Mouse (Mus musculus): ENCODE results near the gene Acsm4. TPM values are rescaled to one million over a fixed set of nuclear protein-coding genes. Genes with fewer than 3 reads are reported as not detected.
A peak's percentile ranks its signal among the peaks of the same experiment; 100 is the strongest.

Acsm4 gene
- not detected in 2 replicates for polyA plus RNA-seq (2014; fragmentation: Nextera tagmentation; extraction: Ambion mirVana)

DNA sequence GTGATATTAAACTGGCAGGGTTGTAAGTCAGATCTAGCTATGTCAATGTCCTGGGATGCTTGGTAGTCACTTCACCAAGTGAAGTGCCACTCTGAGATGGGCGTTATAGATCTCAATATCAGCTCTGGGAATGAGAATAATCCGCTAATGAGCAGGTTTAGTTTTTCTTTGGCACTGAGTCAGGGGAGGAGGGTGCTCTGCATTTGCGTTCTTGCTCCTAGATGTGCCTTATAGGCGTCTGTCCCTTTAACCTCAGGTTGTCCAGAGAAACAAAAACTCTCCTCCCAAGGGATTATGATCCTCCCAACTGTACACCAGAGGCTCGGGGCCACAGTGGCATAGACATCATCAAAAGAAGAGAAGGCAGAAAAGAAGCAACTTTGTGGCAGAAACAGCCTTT lies at the start of gene Acsm4:
Gene Acsm4 (plus strand): TSS at position 301 of the 400 bp plus-strand sequence.
- 72% methylated on average over 5 of the region's 5 CpGs for WGBS
- Histone ChIP-seq H3K9me3 (ENCODE audit: control insufficient read depth, low read length) (no peaks in the 10 kb centered on the region), H3K4me1 (replicated peaks; ENCODE audit: control insufficient read depth, insufficient read depth, low read length) (no peaks in the 10 kb centered on the region), H3K27ac (ENCODE audit: low read depth) (no peak within 1 kb of the TSS), H3K4me2 (ENCODE audit: low read length) (no peak within 1 kb of the TSS), H3K4me3 (ENCODE audit: low read depth, low read length) (no peak within 1 kb of the TSS), H3K9ac (ENCODE audit: low read length) (no peak within 1 kb of the TSS), H3K27me3 (replicated peaks; ENCODE audit: control insufficient read depth, insufficient read depth, low read length) (no peaks in the 10 kb centered on the region), H3K36me3 (ENCODE audit: control insufficient read depth, insufficient read depth, low read length) (no peaks in the 10 kb centered on the region)
- DNase-seq (ENCODE audit: low spot score) = no peak
- ATAC-seq (replicated peaks; ENCODE audit: low FRiP score, low TSS enrichment, low read depth) = no peak

DNA sequence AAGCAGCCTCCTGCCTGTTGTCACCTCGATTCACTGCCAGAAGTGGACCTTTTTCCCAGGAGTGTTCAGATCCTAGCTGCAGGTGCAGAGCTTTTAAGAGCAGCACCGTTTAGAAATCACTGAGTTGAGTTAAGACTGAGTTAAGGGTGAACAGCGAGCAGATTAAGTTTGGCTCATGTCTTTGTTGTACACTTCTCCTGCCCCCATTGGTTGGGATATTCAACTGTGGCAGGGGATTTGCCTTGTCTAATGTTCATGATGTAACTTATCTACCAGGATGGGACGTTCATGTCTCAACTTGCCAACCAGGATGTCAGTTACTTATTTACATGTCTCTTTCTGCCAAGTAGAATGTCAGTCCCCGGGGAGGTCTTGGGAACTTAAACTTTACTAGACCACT lies 47.5 kb upstream of the Acsm4 start:
- Histone ChIP-seq H3K4me2 (ENCODE audit: low read length) (no peak overlapping the region), H3K4me3 (ENCODE audit: low read depth, low read length) (no peak overlapping the region)
- WGBS = 77% methylated on average over 5 of the region's 5 CpGs

DNA sequence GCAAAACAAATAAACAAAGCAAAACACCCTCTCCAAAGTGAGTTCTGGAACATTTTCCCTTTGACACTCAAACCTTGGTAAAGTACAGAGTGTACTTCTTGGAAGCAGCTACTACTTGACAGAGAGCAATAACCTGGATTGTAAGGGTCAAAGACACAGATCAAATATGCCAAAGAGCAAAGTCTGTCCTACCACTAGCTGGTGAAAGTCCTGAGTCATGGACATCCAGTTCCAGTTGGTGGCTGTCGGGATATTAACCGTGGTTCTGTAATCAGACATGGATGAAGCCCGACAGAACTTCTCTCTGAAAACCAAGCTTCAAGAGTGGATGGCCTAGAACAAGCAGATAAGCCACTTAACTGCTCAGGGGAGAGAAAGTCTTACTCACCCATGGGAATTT lies 21.9 kb upstream of the Acsm4 start:
- H3K36me3 ChIP-seq (ENCODE audit: control insufficient read depth, insufficient read depth, low read length) = no peaks in the 10 kb centered on the region
- 85% methylated on average over 3 of the region's 3 CpGs for WGBS
- no peak overlapping the region for H3K4me3 ChIP-seq (ENCODE audit: low read depth, low read length)
- no peaks in the 10 kb centered on the region for H3K4me1 ChIP-seq (replicated peaks; ENCODE audit: control insufficient read depth, insufficient read depth, low read length)
- DNase-seq (ENCODE audit: low spot score) = no peak
- no peak overlapping the region for H3K4me2 ChIP-seq (ENCODE audit: low read length)
- H3K27ac ChIP-seq (ENCODE audit: low read depth) = no peak overlapping the region
- no peaks in the 10 kb centered on the region for H3K27me3 ChIP-seq (replicated peaks; ENCODE audit: control insufficient read depth, insufficient read depth, low read length)
- no peak for ATAC-seq (replicated peaks; ENCODE audit: low FRiP score, low TSS enrichment, low read depth)
- no peaks in the 10 kb centered on the region for H3K9me3 ChIP-seq (ENCODE audit: control insufficient read depth, low read length)
- no peak overlapping the region for H3K9ac ChIP-seq (ENCODE audit: low read length)

More for the DNA sequence above, 47.5 kb upstream of the Acsm4 start:
- no peaks in the 10 kb centered on the region for H3K9me3 ChIP-seq (ENCODE audit: control insufficient read depth, low read length)
- H3K27me3 ChIP-seq (replicated peaks; ENCODE audit: control insufficient read depth, insufficient read depth, low read length) = no peaks in the 10 kb centered on the region
- no peak overlapping the region for H3K9ac ChIP-seq (ENCODE audit: low read length)
- H3K4me1 ChIP-seq (replicated peaks; ENCODE audit: control insufficient read depth, insufficient read depth, low read length) = no peaks in the 10 kb centered on the region
- H3K27ac ChIP-seq (ENCODE audit: low read depth) = no peak overlapping the region
- no peaks in the 10 kb centered on the region for H3K36me3 ChIP-seq (ENCODE audit: control insufficient read depth, insufficient read depth, low read length)
- ATAC-seq (replicated peaks; ENCODE audit: low FRiP score, low TSS enrichment, low read depth) (no peak), DNase-seq (ENCODE audit: low spot score) (no peak)

DNA sequence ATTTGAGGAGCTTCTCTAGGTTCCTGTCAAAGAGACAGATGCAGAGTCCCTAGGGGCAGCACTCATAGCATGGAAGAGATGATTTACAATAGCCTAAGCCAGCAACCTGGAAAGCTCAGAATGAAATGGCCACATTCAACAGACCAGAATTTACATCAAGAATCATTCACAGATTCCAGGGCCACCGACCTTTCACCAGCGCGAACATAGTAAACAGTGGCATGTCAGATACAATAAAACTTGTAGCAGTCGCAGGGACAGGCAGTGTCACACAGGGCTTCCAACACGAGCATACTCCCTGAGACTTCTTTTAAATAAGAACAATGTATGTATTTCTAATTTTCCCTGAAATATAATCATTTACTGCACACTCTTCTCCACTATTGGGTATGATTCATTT lies 19.4 kb upstream of the Acsm4 start:
- no peak overlapping the region for H3K4me2 ChIP-seq (ENCODE audit: low read length)
- no peak for DNase-seq (ENCODE audit: low spot score)
- H3K4me3 ChIP-seq (ENCODE audit: low read depth, low read length) = no peak overlapping the region
- no peaks in the 10 kb centered on the region for H3K4me1 ChIP-seq (replicated peaks; ENCODE audit: control insufficient read depth, insufficient read depth, low read length)
- H3K27me3 ChIP-seq (replicated peaks; ENCODE audit: control insufficient read depth, insufficient read depth, low read length) = no peaks in the 10 kb centered on the region
- no peak for ATAC-seq (replicated peaks; ENCODE audit: low FRiP score, low TSS enrichment, low read depth)
- 52% methylated on average over 5 of the region's 5 CpGs for WGBS
- H3K9me3 ChIP-seq (ENCODE audit: control insufficient read depth, low read length) = no peaks in the 10 kb centered on the region
- no peak overlapping the region for H3K27ac ChIP-seq (ENCODE audit: low read depth)
- no peak overlapping the region for H3K9ac ChIP-seq (ENCODE audit: low read length)
- no peaks in the 10 kb centered on the region for H3K36me3 ChIP-seq (ENCODE audit: control insufficient read depth, insufficient read depth, low read length)

DNA sequence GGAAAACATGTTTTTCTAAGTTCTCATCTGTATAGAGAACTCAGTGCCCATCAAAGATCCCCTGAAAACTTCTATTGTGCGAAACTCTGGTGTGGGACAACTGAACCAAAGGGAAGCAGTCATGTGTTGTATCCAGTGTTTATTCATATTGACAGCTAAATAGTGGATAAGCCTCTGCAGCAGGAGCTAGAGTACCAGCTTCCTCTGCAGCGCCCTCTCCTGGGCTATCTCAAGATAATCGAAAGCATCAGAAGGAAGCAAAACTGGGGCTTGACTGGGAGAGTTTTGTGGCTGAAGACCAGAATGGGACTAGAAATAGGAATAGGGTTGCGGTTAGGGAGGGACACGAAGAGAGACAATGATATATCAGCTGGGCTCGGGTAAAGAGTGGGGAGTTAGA lies 18.9 kb upstream of the Acsm4 start:
- no peak for DNase-seq (ENCODE audit: low spot score)
- ATAC-seq (replicated peaks; ENCODE audit: low FRiP score, low TSS enrichment, low read depth) = no peak
- no peaks in the 10 kb centered on the region for H3K27me3 ChIP-seq (replicated peaks; ENCODE audit: control insufficient read depth, insufficient read depth, low read length)
- no peak overlapping the region for H3K27ac ChIP-seq (ENCODE audit: low read depth)
- no peak overlapping the region for H3K4me2 ChIP-seq (ENCODE audit: low read length)
- H3K9me3 ChIP-seq (ENCODE audit: control insufficient read depth, low read length) = no peaks in the 10 kb centered on the region
- no peaks in the 10 kb centered on the region for H3K36me3 ChIP-seq (ENCODE audit: control insufficient read depth, insufficient read depth, low read length)
- H3K9ac ChIP-seq (ENCODE audit: low read length) = no peak overlapping the region
- no peaks in the 10 kb centered on the region for H3K4me1 ChIP-seq (replicated peaks; ENCODE audit: control insufficient read depth, insufficient read depth, low read length)
- WGBS = 40% methylated on average over 6 of the region's 6 CpGs
- no peak overlapping the region for H3K4me3 ChIP-seq (ENCODE audit: low read depth, low read length)

DNA sequence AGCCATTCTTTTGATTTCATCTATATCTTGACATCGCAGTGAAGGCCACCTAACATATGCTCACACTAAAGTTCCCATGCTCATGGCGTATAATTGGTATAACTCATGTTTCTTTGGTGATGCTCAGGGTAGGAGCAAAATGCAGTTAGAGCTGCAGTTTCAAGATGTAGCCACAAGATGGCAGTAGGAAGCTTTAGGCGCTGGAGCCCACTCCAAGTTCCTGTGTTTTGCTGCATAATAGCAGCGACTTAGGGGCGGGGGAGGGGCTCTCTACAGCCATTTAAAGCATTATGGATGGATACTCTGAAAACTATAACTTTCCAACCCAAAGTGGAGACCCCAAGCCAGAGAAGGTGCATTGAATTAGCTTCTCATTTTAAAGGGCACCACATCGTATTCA lies 16.4 kb upstream of the Acsm4 start:
- Histone ChIP-seq H3K27me3 (replicated peaks; ENCODE audit: control insufficient read depth, insufficient read depth, low read length) (no peaks in the 10 kb centered on the region), H3K4me3 (ENCODE audit: low read depth, low read length) (no peak overlapping the region), H3K9me3 (ENCODE audit: control insufficient read depth, low read length) (no peaks in the 10 kb centered on the region), H3K4me2 (ENCODE audit: low read length) (no peak overlapping the region), H3K4me1 (replicated peaks; ENCODE audit: control insufficient read depth, insufficient read depth, low read length) (no peaks in the 10 kb centered on the region), H3K27ac (ENCODE audit: low read depth) (no peak overlapping the region), H3K9ac (ENCODE audit: low read length) (no peak overlapping the region), H3K36me3 (ENCODE audit: control insufficient read depth, insufficient read depth, low read length) (no peaks in the 10 kb centered on the region)
- peak; percentile 55 for DNase-seq (ENCODE audit: low spot score)
- no peak for ATAC-seq (replicated peaks; ENCODE audit: low FRiP score, low TSS enrichment, low read depth)
- WGBS = 19% methylated on average over 6 of the region's 6 CpGs

DNA sequence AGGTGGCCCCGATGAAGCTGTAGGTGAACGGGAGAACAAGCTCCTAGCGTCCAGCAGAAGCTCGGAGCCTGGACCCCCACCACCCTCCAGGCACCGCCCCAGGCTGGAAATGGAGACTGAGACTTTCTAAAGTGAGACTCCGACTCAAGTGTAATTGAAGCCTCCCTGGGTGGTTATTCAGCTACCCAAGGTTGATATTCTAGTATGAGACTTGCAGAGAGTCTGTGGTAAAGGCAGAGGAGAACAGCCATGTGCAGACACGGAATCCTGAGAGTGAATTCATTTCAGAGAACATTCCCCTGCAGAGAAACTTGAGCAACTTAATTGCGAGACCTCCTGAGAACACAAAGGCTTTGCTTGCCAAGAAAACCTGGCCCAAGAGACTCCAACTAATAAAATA lies 9.7 kb upstream of the Acsm4 start:
- Histone ChIP-seq H3K4me2 (ENCODE audit: low read length) (no peak overlapping the region), H3K4me3 (ENCODE audit: low read depth, low read length) (no peak overlapping the region), H3K9me3 (ENCODE audit: control insufficient read depth, low read length) (no peaks in the 10 kb centered on the region), H3K36me3 (ENCODE audit: control insufficient read depth, insufficient read depth, low read length) (no peaks in the 10 kb centered on the region), H3K9ac (ENCODE audit: low read length) (no peak overlapping the region), H3K27me3 (replicated peaks; ENCODE audit: control insufficient read depth, insufficient read depth, low read length) (no peaks in the 10 kb centered on the region), H3K4me1 (replicated peaks; ENCODE audit: control insufficient read depth, insufficient read depth, low read length) (no peaks in the 10 kb centered on the region), H3K27ac (ENCODE audit: low read depth) (no peak overlapping the region)
- 74% methylated on average over 8 of the region's 8 CpGs for WGBS
- ATAC-seq (replicated peaks; ENCODE audit: low FRiP score, low TSS enrichment, low read depth) (no peak), DNase-seq (ENCODE audit: low spot score) (no peak)

DNA sequence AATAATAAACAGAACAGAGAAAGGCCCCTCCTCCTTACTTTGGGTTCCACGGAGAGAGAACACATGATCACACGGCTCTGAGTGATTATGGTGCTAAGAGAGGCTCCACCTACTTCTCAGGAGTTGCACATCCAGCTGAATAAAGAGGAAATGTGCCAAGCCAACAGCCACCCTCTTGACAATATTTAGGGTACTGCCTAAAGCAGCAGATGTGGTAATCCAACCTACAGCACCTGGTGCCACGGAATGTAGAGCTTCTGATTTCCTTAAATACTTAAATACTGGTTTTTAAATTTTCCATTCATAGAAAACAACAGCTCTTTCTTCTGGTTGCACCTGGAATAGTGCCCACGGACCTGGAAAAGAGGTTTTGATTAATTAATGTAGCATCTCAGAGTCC lies 7.1 kb upstream of the Acsm4 start:
- 62% methylated on average over 4 of the region's 4 CpGs for WGBS
- ATAC-seq (replicated peaks; ENCODE audit: low FRiP score, low TSS enrichment, low read depth) (no peak), DNase-seq (ENCODE audit: low spot score) (no peak)
- Histone ChIP-seq H3K9me3 (ENCODE audit: control insufficient read depth, low read length) (no peaks in the 10 kb centered on the region), H3K4me3 (ENCODE audit: low read depth, low read length) (no peak overlapping the region), H3K4me1 (replicated peaks; ENCODE audit: control insufficient read depth, insufficient read depth, low read length) (no peaks in the 10 kb centered on the region), H3K36me3 (ENCODE audit: control insufficient read depth, insufficient read depth, low read length) (no peaks in the 10 kb centered on the region), H3K27me3 (replicated peaks; ENCODE audit: control insufficient read depth, insufficient read depth, low read length) (no peaks in the 10 kb centered on the region), H3K27ac (ENCODE audit: low read depth) (no peak overlapping the region), H3K9ac (ENCODE audit: low read length) (no peak overlapping the region), H3K4me2 (ENCODE audit: low read length) (no peak overlapping the region)

DNA sequence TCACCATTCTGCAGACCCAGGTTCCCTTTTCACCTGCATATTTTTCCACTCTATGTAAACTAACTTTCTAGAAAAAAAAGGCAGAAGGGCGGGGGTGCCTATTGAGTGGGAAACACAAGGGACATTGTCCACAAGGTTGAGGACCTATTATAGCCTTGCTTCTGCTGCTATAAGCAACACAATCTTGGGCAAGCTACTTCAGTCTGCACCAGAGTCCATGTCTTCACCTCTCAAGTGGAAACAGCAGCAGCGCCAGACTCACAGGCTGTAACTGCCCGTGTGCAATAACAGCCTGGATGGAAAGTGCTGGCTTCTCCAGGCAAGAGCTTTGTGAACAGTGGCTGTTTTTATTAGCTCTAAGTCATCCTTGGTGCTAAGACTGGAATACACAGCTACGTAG lies 2.5 kb downstream of the Acsm4 start:
- Histone ChIP-seq H3K9me3 (ENCODE audit: control insufficient read depth, low read length) (no peaks in the 10 kb centered on the region), H3K4me1 (replicated peaks; ENCODE audit: control insufficient read depth, insufficient read depth, low read length) (no peaks in the 10 kb centered on the region), H3K9ac (ENCODE audit: low read length) (no peak overlapping the region), H3K4me2 (ENCODE audit: low read length) (no peak overlapping the region), H3K27me3 (replicated peaks; ENCODE audit: control insufficient read depth, insufficient read depth, low read length) (no peaks in the 10 kb centered on the region), H3K36me3 (ENCODE audit: control insufficient read depth, insufficient read depth, low read length) (no peaks in the 10 kb centered on the region), H3K4me3 (ENCODE audit: low read depth, low read length) (no peak overlapping the region), H3K27ac (ENCODE audit: low read depth) (no peak overlapping the region)
- DNase-seq (ENCODE audit: low spot score) = no peak
- 83% methylated on average over 4 of the region's 4 CpGs for WGBS
- ATAC-seq (replicated peaks; ENCODE audit: low FRiP score, low TSS enrichment, low read depth) = no peak

Measured in intestine, embryonic 14.5 days (tissue).